Comparison of ENCODE assay signal across 35 mouse cellular contexts in genomic region chr2:165120765-165121164, GRCm38 (mm10). TPM values are rescaled to one million over a fixed set of nuclear protein-coding genes. Genes with fewer than 3 reads are reported as not detected.
DNase-seq lines count a peak whose midpoint lies in the region; ATAC-seq and TF ChIP-seq lines count a peak whose summit lies in the region.
"Had no signal": no experiment of that assay in that cellular context is flagged by ENCODE, and none has a peak within 500 bp of the region (broad histone marks: within the 10 kb centered on the region; RNA-seq: fewer than 3 reads in every experiment).

No protein-coding gene starts in this region.

- peaks cover 64% of the 10 kb centered on the region for H3K27me3 ChIP-seq in hindbrain, embryonic 10.5 days (ENCODE audit: insufficient read depth, poor library complexity, severe bottlenecking)
- H3K27me3 ChIP-seq in hindbrain, postnatal 0 days (ENCODE audit: insufficient read depth, low read length), result no peaks in the 10 kb centered on the region
- H3K27me3 ChIP-seq in E14TG2a.4 (ENCODE audit: insufficient read depth, low read length), result peaks cover 62% of the 10 kb centered on the region
- H3K27me3 ChIP-seq in forebrain, embryonic 16.5 days (replicated peaks; ENCODE audit: control insufficient read depth, insufficient read depth, low read length), result no peaks in the 10 kb centered on the region
- no peaks in the 10 kb centered on the region for H3K27me3 ChIP-seq in hindbrain, embryonic 14.5 days (ENCODE audit: control insufficient read depth, insufficient read depth, low read length)

- H3K4me1 ChIP-seq in hindbrain, embryonic 10.5 days (replicated peaks), result peaks cover 52% of the 10 kb centered on the region
- no peaks in the 10 kb centered on the region for H3K4me1 ChIP-seq in hindbrain, postnatal 0 days (ENCODE audit: insufficient read depth, low read length)
- H3K4me1 ChIP-seq in E14TG2a.4 (replicated peaks; ENCODE audit: low read depth, low read length), result peaks cover 46% of the 10 kb centered on the region
- peaks cover 18% of the 10 kb centered on the region for H3K4me1 ChIP-seq in forebrain, embryonic 16.5 days (replicated peaks; ENCODE audit: control insufficient read depth, insufficient read depth, low read length)
- peaks cover 10% of the 10 kb centered on the region for H3K4me1 ChIP-seq in hindbrain, embryonic 14.5 days (replicated peaks; ENCODE audit: control insufficient read depth, insufficient read depth, low read length)
- H3K4me1 ChIP-seq: heart, embryonic 15.5 days had no signal

- no peak overlapping the region for H3K4me3 ChIP-seq in hindbrain, embryonic 10.5 days
- no peak overlapping the region for H3K4me3 ChIP-seq in hindbrain, postnatal 0 days (ENCODE audit: low read length)
- H3K4me3 ChIP-seq in E14TG2a.4 (replicated peaks; ENCODE audit: low read length), result peak overlapping the region; percentile 54; the same call in 1 of the 2 replicates
- no peak overlapping the region for H3K4me3 ChIP-seq in forebrain, embryonic 16.5 days (replicated peaks; ENCODE audit: low read length)
- no peak overlapping the region for H3K4me3 ChIP-seq in hindbrain, embryonic 14.5 days (replicated peaks; ENCODE audit: low read length)
- H3K4me3 ChIP-seq: embryonic facial prominence, embryonic 13.5 days; heart, embryonic 10.5 days; heart, embryonic 15.5 days; kidney, embryonic 15.5 days; midbrain, embryonic 13.5 days; stomach, embryonic 15.5 days had no signal

- peaks cover 14% of the 10 kb centered on the region for H3K36me3 ChIP-seq in hindbrain, embryonic 10.5 days
- no peaks in the 10 kb centered on the region for H3K36me3 ChIP-seq in hindbrain, postnatal 0 days (ENCODE audit: insufficient read depth, low read length)
- no peaks in the 10 kb centered on the region for H3K36me3 ChIP-seq in E14TG2a.4 (ENCODE audit: insufficient read depth, low read length)
- H3K36me3 ChIP-seq in forebrain, embryonic 16.5 days (ENCODE audit: control insufficient read depth, insufficient read depth), result no peaks in the 10 kb centered on the region
- no peaks in the 10 kb centered on the region for H3K36me3 ChIP-seq in hindbrain, embryonic 14.5 days (replicated peaks; ENCODE audit: control insufficient read depth, insufficient read depth)
- H3K36me3 ChIP-seq: embryonic facial prominence, embryonic 13.5 days; heart, embryonic 10.5 days; heart, embryonic 15.5 days; kidney, embryonic 15.5 days; stomach, embryonic 15.5 days had no signal

- no peak for DNase-seq in hindbrain, embryonic 10.5 days (ENCODE audit: low spot score)
- no peak for DNase-seq in hindbrain, postnatal 0 days (ENCODE audit: low spot score)
- no peak for DNase-seq in hindbrain, embryonic 14.5 days (ENCODE audit: low spot score)
- no peak for DNase-seq in urinary bladder, adult 2 months (ENCODE audit: low spot score)
- DNase-seq in heart, postnatal 10 days, result no peak
- DNase-seq: adrenal gland, postnatal 25 days; cerebellum, adult 18-20 months; gastrocnemius, postnatal 14 days; heart, postnatal 36 days; right cerebral cortex, postnatal 14 days; thymus, postnatal 14 days had no signal

- 79% methylated on average over 9 of the region's 9 CpGs for WGBS in hindbrain, embryonic 10.5 days
- WGBS in hindbrain, postnatal 0 days, result 66% methylated on average over 9 of the region's 9 CpGs
- 53% methylated on average over 9 of the region's 9 CpGs for WGBS in forebrain, embryonic 16.5 days
- 67% methylated on average over 9 of the region's 9 CpGs for WGBS in hindbrain, embryonic 14.5 days

- 0 out of 2 replicates have a peak overlapping the region, but pooled peaks have one; percentile 24 for H3K27ac ChIP-seq in hindbrain, embryonic 10.5 days
- H3K27ac ChIP-seq in hindbrain, postnatal 0 days, result no peak overlapping the region
- no peak overlapping the region for H3K27ac ChIP-seq in forebrain, embryonic 16.5 days (ENCODE audit: low read length)
- H3K27ac ChIP-seq in hindbrain, embryonic 14.5 days, result peak overlapping the region; percentile 32; the same call in 1 of the 2 replicates
- H3K27ac ChIP-seq: embryonic facial prominence, embryonic 13.5 days; heart, embryonic 10.5 days; heart, embryonic 15.5 days; kidney, embryonic 15.5 days; macrophage; midbrain, embryonic 13.5 days; stomach, embryonic 15.5 days had no signal

- no peak for ATAC-seq in hindbrain, postnatal 0 days
- ATAC-seq in forebrain, embryonic 16.5 days, result peak; percentile 45
- no peak for ATAC-seq in hindbrain, embryonic 14.5 days (ENCODE audit: low FRiP score)
- ATAC-seq: CD4-positive, CD25-positive, alpha-beta regulatory T cell, adult 4 months; inflammation-experienced regulatory T-cells, adult 6 months had no signal

- no peak for TF ChIP-seq CTCF in hindbrain, postnatal 0 days (IDR thresholded peaks at IDR 0.05; ENCODE audit: low read depth)
- TF ChIP-seq CTCF in E14TG2a.4 (conservative IDR thresholded peaks at IDR 0.05; ENCODE audit: low read length), result no peak

- no peaks in the 10 kb centered on the region for H3K9me3 ChIP-seq in hindbrain, embryonic 10.5 days
- H3K9me3 ChIP-seq in hindbrain, postnatal 0 days (ENCODE audit: low read length), result no peaks in the 10 kb centered on the region
- no peaks in the 10 kb centered on the region for H3K9me3 ChIP-seq in E14TG2a.4 (ENCODE audit: low read length)
- no peaks in the 10 kb centered on the region for H3K9me3 ChIP-seq in forebrain, embryonic 16.5 days (ENCODE audit: control insufficient read depth, low read length)
- no peaks in the 10 kb centered on the region for H3K9me3 ChIP-seq in hindbrain, embryonic 14.5 days (ENCODE audit: control insufficient read depth, low read length)
- H3K9me3 ChIP-seq: embryonic facial prominence, embryonic 13.5 days; heart, embryonic 10.5 days; heart, embryonic 15.5 days; kidney, embryonic 15.5 days; midbrain, embryonic 13.5 days; stomach, embryonic 15.5 days had no signal

- H3K9ac ChIP-seq in hindbrain, postnatal 0 days (replicated peaks; ENCODE audit: low read length), result no peak overlapping the region
- no peak overlapping the region for H3K9ac ChIP-seq in forebrain, embryonic 16.5 days (replicated peaks; ENCODE audit: low read depth, low read length)
- H3K9ac ChIP-seq in hindbrain, embryonic 14.5 days, result no peak overlapping the region
- H3K9ac ChIP-seq: embryonic facial prominence, embryonic 13.5 days; heart, embryonic 15.5 days; kidney, embryonic 15.5 days; midbrain, embryonic 13.5 days; stomach, embryonic 15.5 days had no signal

- no peak overlapping the region for H3K4me2 ChIP-seq in hindbrain, postnatal 0 days (ENCODE audit: low read depth, low read length)
- no peak overlapping the region for H3K4me2 ChIP-seq in forebrain, embryonic 16.5 days (ENCODE audit: low read length)
- H3K4me2 ChIP-seq in hindbrain, embryonic 14.5 days (replicated peaks), result no peak overlapping the region
- H3K4me2 ChIP-seq: embryonic facial prominence, embryonic 13.5 days; heart, embryonic 15.5 days; kidney, embryonic 15.5 days; midbrain, embryonic 13.5 days; stomach, embryonic 15.5 days had no signal

- intact Hi-C loops in heart, postnatal 10 days (cut with DNase I), result no loop called here

RNA-seq across cellular contexts. Expression of gene 1700025C18Rik, which starts 30.2 kb away (rescaled TPM):
- not detected in 2 replicates for polyA plus RNA-seq in hindbrain, embryonic 10.5 days (2016; fragmentation: Nextera tagmentation; extraction: Ambion mirVana)
- total RNA-seq in hindbrain, postnatal 0 days (2014; rRNA removed), result not detected in 2 replicates
- polyA plus RNA-seq in hindbrain, postnatal 0 days (2015; fragmentation: Nextera tagmentation; extraction: Ambion mirVana), result not detected in 2 replicates
- not detected in 2 replicates for polyA plus RNA-seq in forebrain, embryonic 16.5 days (2015; fragmentation: Nextera tagmentation; extraction: Ambion mirVana)
- polyA plus RNA-seq in hindbrain, embryonic 14.5 days (2014; fragmentation: Nextera tagmentation; extraction: Ambion mirVana), result not detected in 2 replicates
- polyA plus RNA-seq in urinary bladder, adult 2 months (2012; rRNA removed), result not detected in 2 replicates
- total RNA-seq in heart, postnatal 10 days (2021), result not detected
- total RNA-seq: adrenal gland, adult 18-20 months; adrenal gland, postnatal 25 days; common myeloid progenitor, adult 5-6 weeks; gastrocnemius, postnatal 14 days; granulocyte monocyte progenitor cell, adult 5-6 weeks; heart, postnatal 36 days; layer of hippocampus, adult 18-20 months; layer of hippocampus, postnatal 10 days; left cerebral cortex, adult 18-20 months; left cerebral cortex, postnatal 14 days; liver, adult 2 months; megakaryocyte-erythroid progenitor cell, adult 5-6 weeks had no signal
- polyA plus RNA-seq: CD4-positive, CD25-positive, alpha-beta regulatory T cell, adult 4 months; embryonic facial prominence, embryonic 13.5 days; heart, embryonic 10.5 days; heart, embryonic 15.5 days; inflammation-experienced regulatory T-cells, adult 6 months; kidney, embryonic 15.5 days; limb, embryonic 11.5 days; liver, adult 2 months; liver, embryonic 16.5 days; lung, embryonic 16.5 days; macrophage; midbrain, embryonic 13.5 days; neural tube, embryonic 11.5 days; stomach, embryonic 15.5 days had no signal

Comparison
In these comparisons a context has a peak if more than half of its experiments do, and no peak if none do; other contexts are left out.
1. H3K27ac ChIP-seq: peak in hindbrain, embryonic 10.5 days (single experiment) and hindbrain, embryonic 14.5 days (single experiment); none in hindbrain, postnatal 0 days (single experiment) and forebrain, embryonic 16.5 days (single experiment).